8 mouse cellular contexts compared by ENCODE assay signal in genomic region chr1:63446047-63446704, GRCm38 (mm10). TPM values are rescaled to one million over a fixed set of nuclear protein-coding genes. Genes with fewer than 3 reads are reported as not detected.
A peak's percentile ranks its signal among the peaks of the same experiment; 100 is the strongest.
DNase-seq lines count a peak whose midpoint lies in the region; ATAC-seq and TF ChIP-seq lines count a peak whose summit lies in the region.

No protein-coding gene starts in this region.

- in situ Hi-C loops in ES-E14 (cut with MboI; ENCODE audit: low sequenced_read_pairs in 2 of 2, unreplicated experiment in 2 of 2), result no loop called here

- DNase-seq in heart, adult 8-10 months (ENCODE audit: low spot score), result no peak
- no peak for DNase-seq in ES-E14 (ENCODE audit: low read depth, low spot score)
- peak; percentile 74 for DNase-seq in cerebellum, adult 9-11 months
- DNase-seq in retina, embryonic 14.5 days (ENCODE audit: low spot score), result peak; percentile 46

- H3K27me3 ChIP-seq in heart, embryonic 11.5 days (ENCODE audit: control insufficient read depth, insufficient read depth, low read length), result peaks cover 45% of the 10 kb centered on the region
- peaks cover 34% of the 10 kb centered on the region for H3K27me3 ChIP-seq in heart, embryonic 14.5 days (ENCODE audit: control insufficient read depth, insufficient read depth, low read length)
- peaks cover 33% of the 10 kb centered on the region for H3K27me3 ChIP-seq in limb, embryonic 12.5 days

- no peak for ATAC-seq in heart, embryonic 11.5 days (replicated peaks; ENCODE audit: insufficient number of reproducible peaks, low FRiP score, low TSS enrichment)
- ATAC-seq in heart, embryonic 14.5 days (ENCODE audit: insufficient number of reproducible peaks, insufficient read depth, low FRiP score, low read depth), result no peak
- ATAC-seq in limb, embryonic 12.5 days (ENCODE audit: insufficient number of reproducible peaks, insufficient read depth, low FRiP score, low TSS enrichment, low read depth), result peak; percentile 63; the same call in 1 of the 2 replicates
- ATAC-seq in erythroblast, adult 5-6 weeks (replicated peaks; ENCODE audit: low FRiP score, poor library complexity, severe bottlenecking), result no peak

- peak overlapping the region; percentile 67 for H3K4me3 ChIP-seq in heart, embryonic 11.5 days (ENCODE audit: low read depth, low read length)
- H3K4me3 ChIP-seq in ES-E14 (ENCODE audit: insufficient read depth in 1 of 2, low read depth in 1 of 2, low read length in 2 of 2, poor library complexity in 1 of 2, severe bottlenecking in 1 of 2), result peak overlapping the region; percentile 87 to 95
- peak overlapping the region; percentile 51 to 56 for H3K4me3 ChIP-seq in heart, embryonic 14.5 days (ENCODE audit: control insufficient read depth in 1 of 2, insufficient read depth in 1 of 2, low read depth in 1 of 2, low read length in 2 of 2)
- H3K4me3 ChIP-seq in limb, embryonic 12.5 days (replicated peaks), result peak overlapping the region; percentile 80

- peak overlapping the region; percentile 86 for H3K4me2 ChIP-seq in heart, embryonic 11.5 days
- peak overlapping the region; percentile 97 for H3K4me2 ChIP-seq in heart, embryonic 14.5 days (ENCODE audit: low read length)
- peak overlapping the region; percentile 97 for H3K4me2 ChIP-seq in limb, embryonic 12.5 days

- no peaks in the 10 kb centered on the region for H3K4me1 ChIP-seq in heart, embryonic 11.5 days (ENCODE audit: control insufficient read depth, insufficient read depth, low read length)
- H3K4me1 ChIP-seq in ES-E14 (ENCODE audit: control insufficient read depth in 2 of 2, insufficient read depth in 2 of 2, low read length in 2 of 2, poor library complexity in 1 of 2), result peaks cover 22 to 23% of the 10 kb centered on the region in 2 experiments
- no peaks in the 10 kb centered on the region for H3K4me1 ChIP-seq in heart, embryonic 14.5 days (ENCODE audit: control insufficient read depth in 2 of 2, insufficient read depth in 2 of 2, low read length in 2 of 2)
- peaks cover 7% of the 10 kb centered on the region for H3K4me1 ChIP-seq in limb, embryonic 12.5 days (replicated peaks)

- no peaks in the 10 kb centered on the region for H3K36me3 ChIP-seq in heart, embryonic 11.5 days (ENCODE audit: control insufficient read depth, insufficient read depth, low read length)
- H3K36me3 ChIP-seq in ES-E14 (ENCODE audit: control insufficient read depth, insufficient read depth, low read length, poor library complexity, severe bottlenecking), result peaks cover 12% of the 10 kb centered on the region
- no peaks in the 10 kb centered on the region for H3K36me3 ChIP-seq in heart, embryonic 14.5 days (ENCODE audit: control insufficient read depth, insufficient read depth, low read length)
- H3K36me3 ChIP-seq in limb, embryonic 12.5 days, result no peaks in the 10 kb centered on the region

- no peak overlapping the region for H3K27ac ChIP-seq in heart, embryonic 11.5 days (ENCODE audit: low read depth, low read length)
- H3K27ac ChIP-seq in ES-E14 (ENCODE audit: insufficient read depth, low read depth, low read length, poor library complexity, severe bottlenecking), result peak overlapping the region; percentile 85
- H3K27ac ChIP-seq in heart, embryonic 14.5 days (replicated peaks in 1 of 2; ENCODE audit: control insufficient read depth in 1 of 2, insufficient read depth in 1 of 2, low read depth in 2 of 2, low read length in 2 of 2), result no peak overlapping the region
- H3K27ac ChIP-seq in limb, embryonic 12.5 days, result no peak overlapping the region

- H3K9ac ChIP-seq in heart, embryonic 11.5 days (ENCODE audit: low read depth, low read length), result peak overlapping the region; percentile 63
- H3K9ac ChIP-seq in ES-E14 (ENCODE audit: insufficient read depth, low read depth, low read length, poor library complexity, severe bottlenecking), result peak overlapping the region; percentile 94
- H3K9ac ChIP-seq in heart, embryonic 14.5 days (ENCODE audit: low read length), result peak overlapping the region; percentile 63
- H3K9ac ChIP-seq in limb, embryonic 12.5 days (replicated peaks), result peak overlapping the region; percentile 76

- WGBS in heart, embryonic 11.5 days (ENCODE audit: insufficient replicate concordance), result under 1% methylated on average over 54 of the region's 68 CpGs
- WGBS in heart, embryonic 14.5 days, result under 1% methylated on average over 52 of the region's 68 CpGs
- under 1% methylated on average over 68 of the region's 68 CpGs for WGBS in limb, embryonic 12.5 days

- H3K9me3 ChIP-seq in heart, embryonic 11.5 days (replicated peaks; ENCODE audit: control insufficient read depth, low read length), result no peaks in the 10 kb centered on the region
- H3K9me3 ChIP-seq in ES-E14 (ENCODE audit: control insufficient read depth, insufficient read depth, low read depth, low read length), result no peaks in the 10 kb centered on the region
- H3K9me3 ChIP-seq in heart, embryonic 14.5 days (ENCODE audit: control insufficient read depth, low read length), result no peaks in the 10 kb centered on the region
- H3K9me3 ChIP-seq in limb, embryonic 12.5 days, result no peaks in the 10 kb centered on the region

TF ChIP-seq in ES-E14, 5 proteins besides CTCF, POLR2A, EP300 and RAD21:
- TF ChIP-seq CHD2 (IDR thresholded peaks at IDR 0.05; ENCODE audit: low read depth, low read length) (no peak), ZNF384 (IDR thresholded peaks at IDR 0.05; ENCODE audit: low read depth, low read length) (no peak), ZC3H11A (IDR thresholded peaks at IDR 0.05; ENCODE audit: borderline replicate concordance, low read depth, low read length) (no peak), MAFK (IDR thresholded peaks at IDR 0.05; ENCODE audit: insufficient read depth, low read depth, low read length) (no peak), HCFC1 (IDR thresholded peaks at IDR 0.05; ENCODE audit: borderline replicate concordance, insufficient read depth, low read length) (0 out of 2 replicates have a peak, but pooled peaks have one; percentile 4)

RNA-seq across cellular contexts. Expression of gene Adam23, which starts 0.5 kb away (rescaled TPM):
- 2.2 and 3.0 TPM in 2 replicates for polyA plus RNA-seq in heart, embryonic 11.5 days (2014; fragmentation: Nextera tagmentation; extraction: Ambion mirVana)
- total RNA-seq in heart, adult 8-10 months (2022), result 1 to 10 TPM; 1.9 to 2.8 (median 2.0) TPM
- 119 and 315 TPM in 2 replicates for total RNA-seq in ES-E14 (2012; rRNA removed)
- polyA plus RNA-seq in heart, embryonic 14.5 days (2014; fragmentation: Nextera tagmentation; extraction: Ambion mirVana), result 1.9 and 2.1 TPM in 2 replicates
- polyA plus RNA-seq in limb, embryonic 12.5 days (2016; fragmentation: Nextera tagmentation; extraction: Ambion mirVana), result 4.1 and 5.0 TPM in 2 replicates
- total RNA-seq in erythroblast, adult 5-6 weeks (2015; ENCODE audit: low replicate concordance), result not detected in 2 replicates
- total RNA-seq in erythroblast, adult 5-6 weeks (2017; ENCODE audit: low replicate concordance), result not detected in 2 replicates

Comparison
In these comparisons a context has a peak if more than half of its experiments do, and no peak if none do; other contexts are left out.
1. DNase-seq: peak in cerebellum, adult 9-11 months (single experiment) and retina, embryonic 14.5 days (single experiment); none in heart, adult 8-10 months (single experiment) and ES-E14 (single experiment).
2. RNA of gene Adam23, which starts 0.5 kb away (total RNA-seq): 119 to 315 TPM in ES-E14; 1.9 to 2.8 TPM in heart, adult 8-10 months and not detected in erythroblast, adult 5-6 weeks; every median in the first group is over 10 times any median in the second.
3. Peak in every context shown above with its lines, with median percentiles within 50 percentile points of each other: H3K4me2 ChIP-seq, H3K4me3 ChIP-seq and H3K9ac ChIP-seq.